Mouse (Mus musculus) mesoderm, embryonic 11.5 days (tissue): Measurements from ENCODE around the gene Neu1.
"Not testable (repeated sequence)": the region's sequence is repeated elsewhere in the genome, so short reads cannot be mapped to it uniquely, and the experiment has no call there.

Experiments
- DNase-seq: peaks from one replicate; pipeline ENCODE4 v3.0.0-alpha.2; 2012; ENCODE audit warnings: low read depth, low spot score

Neu1 gene

DNA sequence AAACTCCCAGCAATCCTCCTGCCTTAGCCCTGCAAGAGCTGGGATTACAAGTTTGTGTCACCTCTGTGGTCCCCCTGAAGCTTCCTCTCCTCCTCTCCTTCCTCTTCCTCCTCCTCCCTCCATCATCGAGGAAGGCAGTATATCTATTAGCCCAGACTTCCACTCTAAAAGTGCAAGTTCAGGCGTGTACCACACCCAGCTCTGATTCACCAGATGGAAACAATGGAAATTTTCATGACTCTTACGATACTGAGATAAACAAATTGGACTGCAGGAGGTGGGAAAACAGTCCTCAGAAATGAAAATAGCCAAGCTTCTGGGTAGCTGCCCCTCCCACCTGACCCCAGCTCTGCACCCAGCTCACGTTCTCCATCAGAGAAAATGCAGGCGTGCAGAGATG, 34.6 kb downstream of the Neu1 start:
- no peak for DNase-seq

DNA sequence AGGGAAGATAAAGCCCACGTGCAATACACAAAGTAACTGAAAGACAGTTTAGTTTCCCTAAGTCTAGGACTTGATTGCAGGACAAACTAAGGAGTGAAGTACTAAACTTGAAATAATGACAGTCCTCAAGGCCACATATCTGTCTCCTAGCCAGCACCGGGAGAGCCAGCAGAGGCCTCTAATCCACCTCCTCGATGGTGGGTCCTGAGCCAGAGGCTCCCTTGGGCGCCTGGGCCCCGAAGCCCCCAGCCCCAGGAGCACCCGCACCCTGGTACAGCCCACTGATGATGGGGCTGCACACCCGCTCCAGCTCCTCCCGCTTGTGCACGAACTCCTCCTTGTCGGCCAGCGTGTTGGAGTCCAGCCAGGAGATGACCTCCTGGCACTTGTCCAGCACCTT, 38.8 kb downstream of the Neu1 start, which contains the start of gene Gm20481:
Gene Gm20481 (plus strand): TSS at position 91 of the 400 bp plus-strand sequence.
- not testable (repeated sequence) for DNase-seq

DNA sequence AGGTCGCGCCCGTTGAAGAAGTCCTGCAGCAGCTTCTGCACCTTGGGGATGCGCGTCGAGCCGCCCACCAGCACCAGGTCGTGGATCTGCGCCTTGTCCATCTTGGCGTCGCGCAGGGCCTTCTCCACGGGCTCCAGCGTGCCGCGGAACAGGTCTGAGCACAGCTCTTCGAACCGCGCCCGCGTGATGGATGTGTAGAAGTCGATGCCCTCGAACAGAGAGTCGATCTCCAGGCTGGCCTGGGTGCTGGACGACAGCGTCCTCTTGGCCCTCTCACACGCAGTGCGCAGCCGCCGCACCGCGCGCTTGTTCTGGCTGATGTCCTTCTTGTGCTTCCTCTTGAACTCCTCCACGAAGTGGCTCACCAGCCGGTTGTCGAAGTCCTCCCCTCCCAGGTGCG, 39.8 kb downstream of the Neu1 start:
- DNase-seq, result not testable (repeated sequence)

DNA sequence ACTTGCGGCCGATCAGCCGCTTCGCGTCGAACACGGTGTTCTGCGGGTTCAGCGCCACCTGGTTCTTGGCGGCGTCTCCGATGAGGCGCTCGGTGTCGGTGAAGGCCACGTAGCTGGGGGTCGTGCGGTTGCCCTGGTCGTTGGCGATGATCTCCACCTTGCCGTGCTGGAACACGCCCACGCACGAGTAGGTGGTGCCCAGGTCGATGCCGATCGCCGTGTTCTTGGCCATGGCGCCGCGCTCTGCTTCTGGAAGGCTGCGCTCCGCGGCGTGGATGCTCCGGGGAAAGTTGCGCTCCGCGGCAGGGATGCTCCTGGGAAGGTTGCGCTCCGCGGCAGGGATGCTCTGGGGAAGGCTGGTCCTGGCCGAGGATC, 40.6 kb downstream of the Neu1 start:
- not testable (repeated sequence) for DNase-seq

DNA sequence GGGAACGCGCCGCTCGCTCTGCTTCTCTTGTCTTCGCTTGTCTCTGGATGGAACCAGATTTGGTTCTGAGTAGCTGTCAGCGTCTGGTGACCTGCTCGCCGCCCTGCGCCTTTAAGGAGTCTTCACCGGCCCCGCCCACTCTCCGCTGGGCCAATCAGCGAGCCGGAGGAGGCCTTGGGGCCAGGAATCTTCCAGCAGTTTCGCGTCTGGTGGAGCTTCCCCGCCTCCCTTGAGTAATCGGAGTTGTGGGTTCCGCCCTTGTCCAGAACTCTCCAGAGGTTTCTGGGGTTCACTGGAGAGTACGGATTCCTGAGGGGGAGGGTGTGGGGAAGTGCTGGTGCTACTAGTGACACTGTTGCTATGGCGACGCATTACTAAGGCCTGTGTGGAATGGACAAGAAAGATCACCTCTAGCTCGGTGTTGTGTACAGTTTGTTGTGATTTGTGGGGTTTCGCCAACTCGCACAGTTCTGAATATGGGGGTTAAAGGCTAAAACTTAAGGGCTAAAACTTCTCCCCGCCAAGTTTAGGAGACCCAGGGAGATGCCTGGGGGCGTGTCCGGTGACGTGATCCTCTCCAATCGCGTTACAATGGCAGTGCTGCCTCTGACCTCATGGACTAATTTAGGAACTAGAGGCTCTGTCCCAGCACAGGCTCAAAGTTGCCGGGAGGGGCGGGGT, 41.2 kb downstream of the Neu1 start, which contains the start of the genes Hspa1a and Hspa1l:
Gene Hspa1a (minus strand): TSS at position 88 of the 681 bp plus-strand sequence.
Gene Hspa1l (plus strand): TSS at position 635 of the 681 bp plus-strand sequence.
- DNase-seq, result peak; percentile 70

DNA sequence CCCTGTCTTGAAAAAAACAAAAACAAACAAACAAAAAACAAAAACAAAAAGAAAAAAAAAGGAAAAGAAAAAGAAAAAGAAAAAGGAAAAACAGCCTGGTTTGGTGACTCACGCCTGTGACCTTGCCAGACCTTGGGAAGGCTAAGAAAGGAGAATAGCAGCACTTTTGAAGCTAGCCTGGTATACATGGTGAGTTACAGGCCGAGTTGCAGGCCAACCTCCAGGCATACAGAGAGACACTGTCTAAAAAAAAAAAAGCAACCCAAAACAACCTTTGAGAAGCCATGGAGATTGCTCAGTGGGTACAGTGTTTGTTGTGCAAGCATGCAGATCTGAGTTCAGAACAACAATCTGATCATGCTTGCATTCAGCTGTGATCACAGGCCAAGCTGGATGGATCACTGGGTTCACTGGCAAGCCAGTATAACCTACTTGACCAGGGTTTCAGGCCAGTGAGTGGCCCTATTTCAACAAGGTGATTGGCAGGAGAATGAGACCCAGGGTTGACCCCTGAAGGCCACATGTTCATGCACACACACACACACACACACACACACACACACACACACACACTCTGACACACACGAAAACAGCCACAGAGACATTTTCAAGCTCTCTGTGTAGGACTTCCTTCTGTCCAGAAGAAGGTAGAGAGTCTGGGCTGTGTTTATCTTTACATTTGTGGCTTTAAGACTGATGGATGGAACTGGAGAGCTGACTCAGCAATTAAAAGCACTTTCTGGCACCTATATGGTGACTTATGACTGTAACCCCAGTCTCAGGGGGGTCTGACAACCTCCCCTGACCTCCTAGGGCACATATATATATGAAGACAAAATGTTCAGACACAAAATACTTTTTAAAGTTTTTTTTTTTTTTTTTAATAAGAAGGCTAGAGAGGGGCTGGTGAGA, 44.8 kb downstream of the Neu1 start:
- DNase-seq, result no peak

DNA sequence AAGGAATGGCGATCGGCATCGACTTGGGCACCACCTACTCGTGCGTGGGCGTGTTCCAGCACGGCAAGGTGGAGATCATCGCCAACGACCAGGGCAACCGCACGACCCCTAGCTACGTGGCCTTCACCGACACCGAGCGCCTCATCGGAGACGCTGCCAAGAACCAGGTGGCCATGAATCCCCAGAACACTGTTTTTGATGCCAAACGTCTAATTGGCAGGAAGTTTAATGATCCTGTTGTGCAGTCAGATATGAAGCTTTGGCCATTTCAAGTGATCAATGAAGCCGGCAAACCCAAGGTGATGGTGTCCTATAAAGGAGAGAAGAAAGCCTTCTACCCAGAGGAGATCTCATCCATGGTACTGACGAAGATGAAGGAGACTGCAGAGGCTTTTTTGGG, 45.9 kb downstream of the Neu1 start:
- no peak for DNase-seq

DNA sequence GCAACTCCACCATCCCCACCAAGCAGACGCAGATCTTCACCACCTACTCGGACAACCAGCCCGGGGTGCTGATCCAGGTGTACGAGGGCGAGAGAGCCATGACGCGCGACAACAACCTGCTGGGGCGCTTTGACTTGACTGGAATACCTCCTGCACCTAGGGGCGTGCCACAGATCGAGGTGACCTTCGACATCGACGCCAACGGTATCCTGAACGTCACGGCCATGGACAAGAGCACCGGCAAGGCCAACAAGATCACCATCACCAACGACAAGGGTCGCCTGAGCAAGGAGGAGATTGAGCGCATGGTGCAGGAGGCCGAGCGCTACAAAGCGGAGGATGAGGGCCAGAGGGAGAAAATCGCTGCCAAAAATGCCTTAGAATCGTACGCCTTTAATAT, 47.2 kb downstream of the Neu1 start:
- DNase-seq, result no peak

DNA sequence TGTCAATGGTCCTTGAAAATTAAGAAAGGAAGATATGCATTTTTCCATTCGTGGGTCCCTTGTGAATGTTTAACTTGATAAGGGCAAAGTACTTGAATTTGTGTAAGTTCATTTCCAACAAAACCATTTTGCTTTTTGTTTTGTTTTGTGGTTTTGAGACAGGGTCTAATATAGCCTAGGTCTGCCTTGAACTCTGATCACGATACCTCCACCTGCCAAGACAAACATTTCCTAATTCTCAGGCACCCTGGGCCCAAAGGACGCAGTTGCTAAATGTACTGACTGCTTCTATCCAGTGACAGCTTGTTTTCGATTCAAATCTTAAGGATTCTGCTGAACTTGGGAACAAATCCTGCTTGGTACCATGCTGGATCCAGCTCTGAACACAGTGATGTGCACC, 48.6 kb downstream of the Neu1 start:
- no peak for DNase-seq

DNA sequence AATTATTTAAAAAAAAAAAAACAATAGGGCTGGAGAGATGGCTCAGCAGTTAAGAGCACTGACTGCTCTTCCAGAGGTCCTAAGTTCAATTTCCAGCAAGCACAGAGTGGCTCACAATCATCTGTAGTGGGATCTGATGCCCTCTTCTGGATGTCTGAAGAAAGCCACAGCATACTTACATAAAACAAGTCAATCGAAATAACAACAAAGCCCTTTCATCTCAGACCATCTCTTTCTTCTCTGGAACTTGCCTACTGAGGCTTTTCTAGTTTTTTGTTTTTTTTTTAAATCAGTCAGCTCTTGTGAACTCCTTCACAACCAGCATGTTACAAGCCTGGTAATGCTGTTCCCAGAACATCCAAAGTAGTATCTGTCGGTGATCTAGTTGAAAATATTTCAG, 49.6 kb downstream of the Neu1 start:
- DNase-seq, result peak; percentile 66

DNA sequence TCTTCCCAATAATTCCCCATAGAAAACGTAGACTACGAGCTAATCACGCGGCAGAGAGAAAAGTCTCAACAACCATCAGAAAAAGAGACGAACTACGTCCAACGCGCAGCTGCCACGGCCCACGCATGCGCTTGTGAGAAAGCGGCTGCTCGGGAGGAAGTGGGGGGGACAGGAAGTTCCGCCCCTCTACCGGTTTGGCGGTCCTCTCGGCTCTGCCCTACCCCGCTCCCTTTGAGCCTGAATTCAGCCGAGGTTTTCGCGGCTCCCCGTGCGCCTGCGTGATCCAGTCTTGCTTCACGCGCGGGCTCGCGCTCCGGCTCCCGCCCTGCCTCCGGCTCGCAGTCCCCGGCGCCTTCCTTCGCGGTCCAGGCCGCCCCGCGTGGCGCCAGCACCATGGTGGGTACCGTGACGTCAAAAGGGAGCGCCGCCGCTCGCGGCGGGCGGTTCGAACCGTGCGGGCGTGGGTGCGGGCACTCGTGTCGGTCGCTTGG, 50.7 kb downstream of the Neu1 start, which contains the start of gene Lsm2:
Gene Lsm2 (plus strand): TSS at position 173 of the 491 bp plus-strand sequence.
- peak; percentile 92 for DNase-seq

DNA sequence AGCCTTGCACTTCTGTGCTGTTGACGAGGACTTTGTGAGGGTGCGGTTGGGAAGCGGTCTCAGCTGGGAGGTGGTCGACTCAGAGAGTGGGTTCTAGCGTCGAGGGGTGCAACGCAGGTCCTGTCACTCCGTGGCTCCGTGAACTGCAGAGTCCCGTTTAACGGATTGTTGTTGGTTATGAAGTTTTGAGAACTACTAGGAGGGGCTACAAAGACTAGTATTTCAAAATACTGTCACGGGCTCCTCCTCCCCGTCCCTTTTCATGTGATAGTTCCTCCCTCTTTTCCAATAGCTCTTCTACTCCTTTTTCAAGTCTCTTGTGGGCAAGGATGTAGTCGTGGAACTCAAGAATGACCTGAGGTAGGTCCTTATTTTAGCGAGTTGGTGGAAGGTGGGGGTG, 51.3 kb downstream of the Neu1 start:
- no peak for DNase-seq

DNA sequence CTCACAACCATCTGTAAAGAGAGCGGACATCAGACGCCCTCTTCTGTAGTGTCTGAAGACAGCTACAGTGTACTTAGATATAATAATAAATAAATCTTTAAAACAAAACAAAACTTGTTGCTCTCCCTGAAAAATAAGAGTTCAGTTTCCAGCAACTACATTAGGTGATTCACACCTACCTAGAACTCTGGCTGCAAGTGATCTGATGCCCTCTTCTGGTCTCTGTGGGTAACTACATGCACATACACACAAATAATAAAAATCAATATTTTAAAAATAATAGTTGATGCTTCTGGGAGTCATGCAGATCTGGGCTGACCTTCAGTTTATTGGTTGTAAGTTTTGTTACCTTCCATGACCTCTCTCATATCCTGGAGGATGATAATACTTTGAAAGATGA, 53.2 kb downstream of the Neu1 start:
- peak; percentile 52 for DNase-seq
